Mouse (Mus musculus) stomach, embryonic 15.5 days (tissue): ENCODE data around the gene Fbxl3. TPM values are rescaled to one million over a fixed set of nuclear protein-coding genes. Genes with fewer than 3 reads are reported as not detected.

Experiments
- ATAC-seq: fragments of 200-750 bp; cut with Nextera tagmentation; 2 replicates; pipeline ENCODE4 v1.8.0; 2017; ENCODE audit warnings: low read depth, moderate number of reproducible peaks, moderate TSS enrichment; ENCODE audit not compliant: insufficient read depth, low FRiP score
- H3K27ac ChIP-seq: fragments of 300-500 bp; sonication (generic); 2 replicates; pipeline ENCODE4 v1.5.1; 2015; ENCODE audit warnings: mild to moderate bottlenecking, inconsistent platforms
- H3K27me3 ChIP-seq: fragments of 300-500 bp; sonication (generic); replicated peaks from 2 replicates; pipeline ENCODE4 v1.6.1; 2015; ENCODE audit warnings: inconsistent platforms
- H3K36me3 ChIP-seq: fragments of 300-500 bp; sonication (generic); 2 replicates; pipeline ENCODE4 v1.6.1; 2015; ENCODE audit warnings: inconsistent platforms
- H3K4me1 ChIP-seq: fragments of 300-500 bp; sonication (generic); 2 replicates; pipeline ENCODE4 v1.6.1; 2015; ENCODE audit warnings: inconsistent platforms
- H3K4me2 ChIP-seq: fragments of 300-500 bp; sonication (generic); 2 replicates; pipeline ENCODE4 v1.6.1; 2015; ENCODE audit warnings: mild to moderate bottlenecking, inconsistent platforms
- H3K4me3 ChIP-seq: fragments of 300-500 bp; sonication (generic); replicated peaks from 2 replicates; pipeline ENCODE4 v1.5.1; 2015; ENCODE audit warnings: inconsistent platforms
- H3K9ac ChIP-seq: fragments of 300-500 bp; sonication (generic); 2 replicates; pipeline ENCODE4 v1.6.1; 2015; ENCODE audit warnings: inconsistent platforms
- H3K9me3 ChIP-seq: fragments of 300-500 bp; sonication (generic); 2 replicates; pipeline ENCODE4 v1.6.1; 2016; ENCODE audit warnings: inconsistent platforms
- WGBS: fragments of 180-500 bp; shearing (Covaris S2); methylation state at CpG from one replicate; pipeline ENCODE4 v1.1.7; 2015; 5-methylcytosine and 5-hydroxymethylcytosine counted together
- polyA plus RNA-seq: library from polyadenylated mRNA; unstranded; fragments of >200 nt; fragmentation: Nextera tagmentation; extraction: Ambion mirVana; gene quantifications from 2 replicates; pipeline ENCODE4 v1.2.1, GENCODE M21; 2015

Gene Fbxl3
- polyA plus RNA-seq, 1 experiment from 2014 or later: 24.2 TPM

DNA sequence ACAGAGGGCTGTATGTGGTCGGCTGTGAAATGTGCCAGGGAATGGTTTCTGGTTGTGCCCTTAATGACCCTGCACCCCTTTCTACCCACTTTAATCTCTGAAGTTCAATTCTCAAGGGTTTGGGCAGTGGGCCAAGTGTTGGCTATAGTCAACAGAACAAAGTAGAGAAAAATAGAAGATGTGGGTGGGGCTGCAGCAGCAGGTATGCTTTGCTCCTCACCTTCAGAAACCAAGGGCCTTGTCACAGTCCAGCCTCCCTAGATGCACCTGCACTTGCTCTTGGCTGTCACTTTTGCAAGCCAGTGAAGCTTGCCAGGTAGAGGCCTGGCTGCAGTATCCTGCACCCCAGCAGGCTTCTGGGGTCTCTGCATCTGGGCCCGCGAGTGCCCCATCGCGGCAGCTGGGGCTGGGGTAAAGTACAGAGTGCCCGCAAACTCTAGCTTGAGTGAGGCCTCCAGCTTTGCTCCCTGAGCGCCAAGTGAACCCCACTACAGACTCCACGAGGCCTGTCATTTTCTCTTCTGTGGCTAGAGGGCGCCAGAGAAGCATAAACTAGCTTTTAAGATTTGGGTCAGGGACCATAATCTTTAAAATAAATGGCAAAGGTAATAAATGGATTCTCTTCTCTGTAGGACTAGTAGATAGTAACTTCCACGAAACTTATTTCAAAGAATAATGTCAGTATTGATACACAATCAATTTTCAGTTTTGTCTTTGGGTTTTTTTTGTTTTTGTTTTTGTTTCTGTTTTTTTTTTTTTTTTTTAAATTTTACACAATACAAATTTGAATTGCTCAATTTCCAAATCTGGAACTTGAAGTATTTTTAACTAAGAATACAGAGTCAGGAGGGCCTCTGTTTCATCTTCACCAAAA is 33.8 kb downstream of the Fbxl3 start:
- Histone ChIP-seq H3K9me3 (no peaks in the 10 kb centered on the region), H3K4me1 (peaks cover 5% of the 10 kb centered on the region; the same call in 1 of the 2 replicates), H3K9ac (no peak overlapping the region), H3K27ac (0 out of 2 replicates have a peak overlapping the region, but pooled peaks have one; percentile 59), H3K36me3 (no peaks in the 10 kb centered on the region), H3K4me3 (no peak overlapping the region), H3K27me3 (no peaks in the 10 kb centered on the region), H3K4me2 (peak overlapping the region; percentile 33; the same call in 1 of the 2 replicates)
- WGBS: 12% methylated on average over 10 of the region's 10 CpGs
- no peak for ATAC-seq

- no peak for ATAC-seq
- no peaks in the 10 kb centered on the region for H3K36me3 ChIP-seq
- 80% methylated on average over 10 of the region's 10 CpGs for WGBS
- H3K27ac ChIP-seq: no peak overlapping the region
- no peak overlapping the region for H3K4me3 ChIP-seq
- no peak overlapping the region for H3K9ac ChIP-seq
- H3K4me2 ChIP-seq: no peak overlapping the region
- H3K4me1 ChIP-seq: no peaks in the 10 kb centered on the region
- H3K9me3 ChIP-seq: no peaks in the 10 kb centered on the region
- no peaks in the 10 kb centered on the region for H3K27me3 ChIP-seq
Measured at GRCm38 (mm10) chr14:103059495-103059894, 39.9 kb downstream of the Fbxl3 start.

- ATAC-seq: no peak
- no peak overlapping the region for H3K4me2 ChIP-seq
- H3K4me1 ChIP-seq: no peaks in the 10 kb centered on the region
- no peaks in the 10 kb centered on the region for H3K9me3 ChIP-seq
- no peak overlapping the region for H3K9ac ChIP-seq
- H3K27me3 ChIP-seq: no peaks in the 10 kb centered on the region
- WGBS: 21% methylated on average over 1 of the region's 1 CpGs
- no peaks in the 10 kb centered on the region for H3K36me3 ChIP-seq
- H3K27ac ChIP-seq: no peak overlapping the region
- H3K4me3 ChIP-seq: no peak overlapping the region
Measured at GRCm38 (mm10) chr14:103058998-103059397, 40.4 kb downstream of the Fbxl3 start.

DNA sequence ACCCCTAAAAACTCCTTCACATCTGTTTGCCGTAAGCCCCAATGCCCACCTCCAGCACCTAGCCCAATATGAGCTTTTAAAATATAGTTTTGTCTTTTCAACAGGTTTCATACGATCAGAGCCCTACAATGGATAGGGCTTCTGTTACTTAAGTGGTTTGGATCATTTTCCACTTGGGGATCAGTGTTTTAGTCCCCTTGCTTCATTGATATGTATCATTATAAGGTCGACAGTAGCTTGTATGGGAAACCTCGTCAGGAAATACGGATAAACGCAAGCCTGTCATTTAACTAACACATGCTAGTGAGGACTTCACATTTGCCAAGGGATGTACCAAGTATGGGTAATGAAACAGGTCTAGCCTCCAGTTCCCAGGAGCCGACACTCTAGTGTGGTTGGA is 42.8 kb downstream of the Fbxl3 start:
- H3K36me3 ChIP-seq: no peaks in the 10 kb centered on the region
- no peak for ATAC-seq
- no peaks in the 10 kb centered on the region for H3K4me1 ChIP-seq
- H3K27me3 ChIP-seq: no peaks in the 10 kb centered on the region
- no peaks in the 10 kb centered on the region for H3K9me3 ChIP-seq
- no peak overlapping the region for H3K27ac ChIP-seq
- 88% methylated on average over 7 of the region's 7 CpGs for WGBS
- no peak overlapping the region for H3K4me2 ChIP-seq
- H3K9ac ChIP-seq: no peak overlapping the region
- no peak overlapping the region for H3K4me3 ChIP-seq

GRCm38 (mm10) chr14:103054731-103055130 is 44.6 kb downstream of the Fbxl3 start:
- H3K4me1 ChIP-seq: no peaks in the 10 kb centered on the region
- H3K27ac ChIP-seq: no peak overlapping the region
- H3K9me3 ChIP-seq: no peaks in the 10 kb centered on the region
- 82% methylated on average over 13 of the region's 13 CpGs for WGBS
- no peak overlapping the region for H3K4me3 ChIP-seq
- no peak for ATAC-seq
- H3K9ac ChIP-seq: no peak overlapping the region
- no peak overlapping the region for H3K4me2 ChIP-seq
- H3K27me3 ChIP-seq: no peaks in the 10 kb centered on the region
- no peaks in the 10 kb centered on the region for H3K36me3 ChIP-seq

DNA sequence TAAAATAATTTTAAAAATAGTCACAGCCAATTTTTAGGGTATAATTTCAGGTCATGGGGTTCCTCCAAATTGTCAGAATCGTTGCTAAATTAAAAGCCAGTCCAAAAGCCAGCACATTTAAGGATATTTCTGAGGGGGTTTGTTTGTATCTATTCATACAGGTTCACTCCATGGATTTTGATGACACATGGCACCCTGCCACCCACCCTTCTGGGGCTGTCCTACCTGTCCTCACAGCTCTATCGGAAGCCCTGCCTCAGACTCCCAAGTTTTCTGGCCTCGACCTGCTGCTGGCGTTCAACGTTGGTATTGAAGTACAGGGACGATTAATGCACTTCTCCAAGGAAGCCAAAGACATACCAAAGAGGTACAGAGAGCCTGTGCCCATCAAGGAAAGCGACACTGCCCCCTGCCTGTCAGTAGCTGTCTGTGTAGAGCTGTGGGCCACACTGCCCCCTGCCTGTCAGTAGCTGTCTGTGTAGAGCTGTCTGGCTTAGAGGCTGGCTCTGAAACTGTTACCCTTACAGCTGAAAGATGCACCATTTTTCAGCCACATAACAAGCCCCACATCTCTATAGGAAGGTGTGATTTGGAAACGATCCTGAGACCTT is 48.1 kb downstream of the Fbxl3 start:
- Histone ChIP-seq H3K27me3 (no peaks in the 10 kb centered on the region), H3K9me3 (no peaks in the 10 kb centered on the region), H3K4me1 (no peaks in the 10 kb centered on the region), H3K4me2 (no peak overlapping the region), H3K9ac (no peak overlapping the region), H3K36me3 (no peaks in the 10 kb centered on the region), H3K4me3 (no peak overlapping the region), H3K27ac (no peak overlapping the region)
- ATAC-seq: peak; percentile 73; the same call in 1 of the 2 replicates
- WGBS: 30% methylated on average over 8 of the region's 8 CpGs

GRCm38 (mm10) chr14:103048292-103049086 is 50.9 kb downstream of the Fbxl3 start:
- Histone ChIP-seq H3K27me3 (no peaks in the 10 kb centered on the region), H3K9me3 (no peaks in the 10 kb centered on the region), H3K27ac (no peak overlapping the region), H3K4me1 (no peaks in the 10 kb centered on the region), H3K4me2 (no peak overlapping the region), H3K9ac (no peak overlapping the region), H3K4me3 (no peak overlapping the region), H3K36me3 (no peaks in the 10 kb centered on the region)
- WGBS: 77% methylated on average over 11 of the region's 11 CpGs
- ATAC-seq: no peak

GRCm38 (mm10) chr14:103046677-103047076 is 52.7 kb downstream of the Fbxl3 start, which contains the start of gene Acod1:
Gene Acod1, plus strand, starts transcription at chr14:103046977.
- 75% methylated on average over 2 of the region's 2 CpGs for WGBS
- H3K9me3 ChIP-seq: no peaks in the 10 kb centered on the region

DNA sequence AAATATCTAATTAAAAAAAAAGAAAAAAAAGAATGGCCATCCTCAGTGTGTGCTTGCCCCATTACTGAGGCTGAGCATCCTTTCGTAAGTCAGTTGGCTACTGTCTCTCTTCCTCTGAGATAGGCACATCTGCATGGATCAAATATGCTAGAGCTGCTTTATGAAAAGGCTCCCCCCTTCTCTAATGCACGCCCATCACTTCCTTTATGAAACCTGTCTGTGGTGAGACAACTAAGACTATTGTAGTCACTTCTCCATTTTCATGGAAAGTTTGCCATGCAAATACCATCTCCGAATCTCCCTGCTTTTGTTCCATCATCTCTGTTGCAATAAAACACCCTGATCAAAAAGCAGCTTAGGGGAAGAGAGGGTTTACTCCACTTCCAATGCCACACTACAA is 62.4 kb downstream of the Fbxl3 start:
- no peaks in the 10 kb centered on the region for H3K27me3 ChIP-seq
- no peak overlapping the region for H3K4me3 ChIP-seq
- no peaks in the 10 kb centered on the region for H3K36me3 ChIP-seq
- H3K9ac ChIP-seq: no peak overlapping the region
- no peak overlapping the region for H3K27ac ChIP-seq
- no peaks in the 10 kb centered on the region for H3K4me1 ChIP-seq
- no peak for ATAC-seq
- WGBS: 73% methylated on average over 3 of the region's 3 CpGs
- H3K9me3 ChIP-seq: no peaks in the 10 kb centered on the region
- H3K4me2 ChIP-seq: no peak overlapping the region

More at GRCm38 (mm10) chr14:103046677-103047076, 52.7 kb downstream of the Fbxl3 start, which contains the start of gene Acod1:
- Histone ChIP-seq H3K4me2 (no peak within 1 kb of the TSS), H3K27me3 (no peaks in the 10 kb centered on the region), H3K4me1 (no peaks in the 10 kb centered on the region), H3K4me3 (no peak within 1 kb of the TSS), H3K9ac (no peak within 1 kb of the TSS), H3K36me3 (no peaks in the 10 kb centered on the region), H3K27ac (no peak within 1 kb of the TSS)
- no peak for ATAC-seq

DNA sequence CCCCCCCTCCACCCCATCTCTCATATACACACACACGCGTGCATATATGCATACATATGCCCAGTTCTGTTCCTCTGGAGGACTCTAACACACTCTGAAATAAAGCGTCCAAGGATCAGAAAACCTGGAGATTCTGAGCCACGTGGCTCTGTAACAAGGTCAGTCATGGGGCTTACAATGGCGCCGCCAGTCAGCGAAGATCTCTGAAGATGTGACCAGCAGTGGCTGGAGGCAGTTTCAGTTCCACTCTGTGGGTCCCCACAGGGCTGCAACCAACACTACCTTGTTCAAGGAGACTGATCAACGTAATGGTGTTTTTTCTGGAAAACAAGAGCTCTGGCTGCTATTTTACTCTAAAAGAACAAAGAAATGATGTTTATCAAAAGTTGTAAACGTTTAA is 65.3 kb downstream of the Fbxl3 start:
- Histone ChIP-seq H3K9me3 (no peaks in the 10 kb centered on the region), H3K27ac (no peak overlapping the region), H3K4me2 (no peak overlapping the region), H3K4me3 (no peak overlapping the region), H3K4me1 (no peaks in the 10 kb centered on the region), H3K27me3 (no peaks in the 10 kb centered on the region), H3K36me3 (no peaks in the 10 kb centered on the region), H3K9ac (no peak overlapping the region)
- no peak for ATAC-seq
- WGBS: 80% methylated on average over 9 of the region's 9 CpGs

- no peak overlapping the region for H3K4me3 ChIP-seq
- H3K36me3 ChIP-seq: no peaks in the 10 kb centered on the region
- H3K4me2 ChIP-seq: no peak overlapping the region
- peak; percentile 31; the same call in 1 of the 2 replicates for ATAC-seq
- no peaks in the 10 kb centered on the region for H3K27me3 ChIP-seq
- no peak overlapping the region for H3K9ac ChIP-seq
- 55% methylated on average over 10 of the region's 10 CpGs for WGBS
- no peaks in the 10 kb centered on the region for H3K4me1 ChIP-seq
- H3K9me3 ChIP-seq: no peaks in the 10 kb centered on the region
- H3K27ac ChIP-seq: no peak overlapping the region
Measured at GRCm38 (mm10) chr14:103033271-103033823, 66.0 kb downstream of the Fbxl3 start.
